Mouse (Mus musculus): ENCODE measurements around the gene Nhlrc1. TPM values are rescaled to one million over a fixed set of nuclear protein-coding genes. Genes with fewer than 3 reads are reported as not detected.

The Nhlrc1 gene
- polyA plus RNA-seq, 1 experiment, result 5.3 TPM

GRCm38 (mm10) chr13:47001590-47001989 is 13.1 kb downstream of the Nhlrc1 start:
- DNase-seq (ENCODE audit: low spot score), result no peak

GRCm38 (mm10) chr13:46999498-46999897 is 15.2 kb downstream of the Nhlrc1 start:
- no peak for DNase-seq (ENCODE audit: low spot score)

- no peak for DNase-seq (ENCODE audit: low spot score)
Measured at GRCm38 (mm10) chr13:46997355-46997754, 17.3 kb downstream of the Nhlrc1 start.

- DNase-seq (ENCODE audit: low spot score), result no peak
Measured at GRCm38 (mm10) chr13:46993274-46993551, 21.4 kb downstream of the Nhlrc1 start.

GRCm38 (mm10) chr13:46992516-46993273 is 22.0 kb downstream of the Nhlrc1 start:
- DNase-seq (ENCODE audit: low spot score), result no peak

GRCm38 (mm10) chr13:46990376-46991011 is 24.2 kb downstream of the Nhlrc1 start:
- DNase-seq (ENCODE audit: low spot score), result no peak

- no peak for DNase-seq (ENCODE audit: low spot score)
Measured at GRCm38 (mm10) chr13:46987941-46988340, 26.7 kb downstream of the Nhlrc1 start.

GRCm38 (mm10) chr13:46986208-46986607 is 28.4 kb downstream of the Nhlrc1 start:
- DNase-seq (ENCODE audit: low spot score), result no peak

GRCm38 (mm10) chr13:46983878-46984277 is 30.8 kb downstream of the Nhlrc1 start:
- DNase-seq (ENCODE audit: low spot score), result no peak

GRCm38 (mm10) chr13:46979836-46980490 is 34.7 kb downstream of the Nhlrc1 start:
- no peak for DNase-seq (ENCODE audit: low spot score)

- no peak for DNase-seq (ENCODE audit: low spot score)
Measured at GRCm38 (mm10) chr13:46976532-46976931, 38.1 kb downstream of the Nhlrc1 start.

GRCm38 (mm10) chr13:46975930-46976329 is 38.7 kb downstream of the Nhlrc1 start:
- no peak for DNase-seq (ENCODE audit: low spot score)

- DNase-seq (ENCODE audit: low spot score), result no peak
Measured at GRCm38 (mm10) chr13:46975031-46975551, 39.6 kb downstream of the Nhlrc1 start.

- DNase-seq (ENCODE audit: low spot score), result no peak
Measured at GRCm38 (mm10) chr13:46970286-46970945, 44.2 kb downstream of the Nhlrc1 start.

- DNase-seq (ENCODE audit: low spot score), result no peak
Measured at GRCm38 (mm10) chr13:46968626-46969025, 46.0 kb downstream of the Nhlrc1 start.

- no peak for DNase-seq (ENCODE audit: low spot score)
Measured at GRCm38 (mm10) chr13:46967308-46967707, 47.3 kb downstream of the Nhlrc1 start.

Other genes with a start within 250 kb of the Nhlrc1 start
- 25.5 and 35.3 TPM in 2 replicates for gene Kif13a, start 85.0 kb downstream of the Nhlrc1 start, polyA plus RNA-seq (2012; rRNA removed)
- gene Kdm1b, start 28.6 kb upstream of the Nhlrc1 start, polyA plus RNA-seq (2012; rRNA removed), result 95.2 and 99.4 TPM in 2 replicates
- 6.9 and 10.3 TPM in 2 replicates for gene Tpmt, start 29.9 kb upstream of the Nhlrc1 start, polyA plus RNA-seq (2012; rRNA removed)
- 59.3 and 67.7 TPM in 2 replicates for gene Dek, start 91.4 kb upstream of the Nhlrc1 start, polyA plus RNA-seq (2012; rRNA removed)
- 48.5 and 56.6 TPM in 2 replicates for gene Rnf144b, start 107.8 kb upstream of the Nhlrc1 start, polyA plus RNA-seq (2012; rRNA removed)

All from urinary bladder, adult 2 months (tissue).